Mouse (Mus musculus): ENCODE results near the gene Snn.

Snn gene

GRCm38 (mm10) chr16:11084181-11084580 lies 23.4 kb downstream of the Snn start:
- DNase-seq (ENCODE audit: low read depth) = no peak

GRCm38 (mm10) chr16:11086299-11086698 lies 25.6 kb downstream of the Snn start:
- DNase-seq (ENCODE audit: low read depth) = no peak

- no peak for DNase-seq (ENCODE audit: low read depth)
These were observed 26.3 kb downstream of the Snn start for GRCm38 (mm10) chr16:11086856-11087588.

- no peak for DNase-seq (ENCODE audit: low read depth)
These were observed 30.3 kb downstream of the Snn start for GRCm38 (mm10) chr16:11090836-11091570.

- DNase-seq (ENCODE audit: low read depth) = no peak
These were observed 31.3 kb downstream of the Snn start for GRCm38 (mm10) chr16:11092061-11092460.

- no peak for DNase-seq (ENCODE audit: low read depth)
These were observed 31.8 kb downstream of the Snn start for GRCm38 (mm10) chr16:11092523-11092922.

GRCm38 (mm10) chr16:11093717-11094386 lies 33.1 kb downstream of the Snn start:
- DNase-seq (ENCODE audit: low read depth) = no peak

GRCm38 (mm10) chr16:11097301-11097700 lies 36.6 kb downstream of the Snn start:
- DNase-seq (ENCODE audit: low read depth) = no peak

GRCm38 (mm10) chr16:11104905-11105304 lies 44.2 kb downstream of the Snn start:
- no peak for DNase-seq (ENCODE audit: low read depth)

- peak; percentile 58 for DNase-seq (ENCODE audit: low read depth)
These were observed 48.5 kb downstream of the Snn start for GRCm38 (mm10) chr16:11109198-11109740.

GRCm38 (mm10) chr16:11122625-11123024 lies 61.9 kb downstream of the Snn start:
- DNase-seq (ENCODE audit: low read depth) = no peak

GRCm38 (mm10) chr16:11124110-11124509 lies 63.4 kb downstream of the Snn start:
- no peak for DNase-seq (ENCODE audit: low read depth)
